Mouse (Mus musculus) embryonic facial prominence, embryonic 15.5 days (tissue): ENCODE data around the gene Gria1. TPM values are rescaled to one million over a fixed set of nuclear protein-coding genes. Genes with fewer than 3 reads are reported as not detected.

Experiments
- ATAC-seq: fragments of 200-750 bp; cut with Nextera tagmentation; 2 replicates; pipeline ENCODE4 v1.8.0; 2017; ENCODE audit warnings: low read depth, moderate TSS enrichment; ENCODE audit not compliant: insufficient number of reproducible peaks, low FRiP score, low TSS enrichment
- H3K27ac ChIP-seq: fragments of 300-500 bp; sonication (generic); replicated peaks from 2 replicates; pipeline ENCODE4 v1.5.1; 2015; ENCODE audit warnings: mild to moderate bottlenecking, inconsistent platforms
- H3K27me3 ChIP-seq: fragments of 300-500 bp; sonication (generic); 2 replicates; pipeline ENCODE4 v1.6.1; 2015; ENCODE audit warnings: inconsistent platforms
- H3K36me3 ChIP-seq: fragments of 300-500 bp; sonication (generic); 2 replicates; pipeline ENCODE4 v1.6.1; 2015; ENCODE audit warnings: mild to moderate bottlenecking, inconsistent platforms
- H3K4me1 ChIP-seq: fragments of 300-500 bp; sonication (generic); 2 replicates; pipeline ENCODE4 v1.6.1; 2015; ENCODE audit warnings: inconsistent platforms
- H3K4me2 ChIP-seq: fragments of 300-500 bp; sonication (generic); replicated peaks from 2 replicates; pipeline ENCODE4 v1.6.1; 2015; ENCODE audit warnings: mild to moderate bottlenecking, inconsistent platforms
- H3K4me3 ChIP-seq: fragments of 300-500 bp; sonication (generic); replicated peaks from 2 replicates; pipeline ENCODE4 v1.5.1; 2015; ENCODE audit warnings: mild to moderate bottlenecking, inconsistent platforms
- H3K9ac ChIP-seq: fragments of 300-500 bp; sonication (generic); 2 replicates; pipeline ENCODE4 v1.6.1; 2015; ENCODE audit warnings: inconsistent platforms
- H3K9me3 ChIP-seq: fragments of 300-500 bp; sonication (generic); replicated peaks from 2 replicates; pipeline ENCODE4 v1.6.1; 2016; ENCODE audit warnings: inconsistent platforms
- WGBS: fragments of 180-500 bp; shearing (Covaris S2); methylation state at CpG from one replicate; pipeline ENCODE4 v1.1.7; 2015; 5-methylcytosine and 5-hydroxymethylcytosine counted together
- polyA plus RNA-seq: library from polyadenylated mRNA; unstranded; fragments of >200 nt; fragmentation: Nextera tagmentation; extraction: Ambion mirVana; gene quantifications from 2 replicates; pipeline ENCODE4 v1.2.1, GENCODE M21; 2015

The Gria1 gene
- 1.7 and 1.9 TPM in 2 replicates for polyA plus RNA-seq

DNA sequence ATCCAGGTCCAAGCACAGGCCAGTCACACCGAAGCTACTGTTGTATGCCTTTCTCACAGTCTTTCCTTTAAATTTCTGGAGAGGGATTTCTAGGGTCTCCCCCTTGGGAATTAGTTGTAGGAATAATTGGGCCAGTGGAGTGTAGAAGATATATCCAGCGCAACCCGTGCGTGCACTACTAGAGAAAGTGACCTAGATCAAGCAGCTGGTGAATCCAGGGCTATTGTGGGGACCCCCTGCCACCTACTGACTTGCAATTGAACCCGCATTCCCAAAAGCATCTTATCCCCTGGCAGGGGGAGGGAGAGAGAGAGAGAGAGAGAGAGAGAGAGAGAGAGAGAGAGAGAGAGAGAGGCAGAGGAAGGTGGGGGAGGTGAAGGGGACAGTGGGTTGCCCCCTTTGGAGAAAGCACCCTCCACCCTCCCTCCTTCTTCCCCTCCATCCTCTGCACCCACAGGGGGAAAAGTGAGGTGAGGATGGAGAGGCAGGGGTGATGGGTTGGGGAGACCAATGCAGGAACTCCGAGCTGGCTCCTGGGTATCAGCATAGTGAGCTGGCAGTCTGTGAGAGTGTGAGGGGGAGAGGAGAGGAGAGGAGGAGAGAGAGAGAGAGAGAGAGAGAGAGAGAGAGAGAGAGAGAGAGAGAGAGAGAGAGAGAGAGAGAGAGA lies at the start of gene Gria1:
TSS of gene Gria1 (plus strand) at position 364 of the 667 bp plus-strand sequence.
- Histone ChIP-seq H3K27me3 (peaks cover 23% of the 10 kb centered on the region), H3K4me2 (peak within 1 kb of the TSS; percentile 43), H3K4me3 (peak within 1 kb of the TSS; percentile 25), H3K27ac (no peak within 1 kb of the TSS), H3K36me3 (no peaks in the 10 kb centered on the region), H3K9ac (no peak within 1 kb of the TSS), H3K4me1 (peaks cover 9% of the 10 kb centered on the region; the same call in 1 of the 2 replicates), H3K9me3 (no peaks in the 10 kb centered on the region)
- no peak for ATAC-seq
- WGBS: 36% methylated on average over 6 of the region's 6 CpGs

DNA sequence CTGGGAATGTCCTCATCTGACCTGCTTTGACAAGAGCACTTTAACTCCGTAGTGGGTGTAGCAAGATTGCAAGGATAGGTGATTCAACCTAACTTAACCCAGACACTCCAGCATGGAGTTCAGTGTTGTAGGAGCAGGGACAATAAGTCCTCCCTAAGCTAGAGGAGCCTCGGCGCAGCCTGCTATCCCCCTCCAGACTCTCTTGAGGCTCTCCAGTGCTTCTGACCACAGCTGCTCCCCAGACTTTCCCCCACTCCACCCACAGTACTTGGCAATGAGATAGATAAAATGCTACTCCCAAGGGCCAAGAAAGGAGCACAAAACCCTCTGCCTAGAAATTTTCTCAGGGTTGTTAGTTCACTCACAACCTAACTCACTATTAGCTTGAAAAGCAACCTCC lies 49.4 kb upstream of the Gria1 start:
- Histone ChIP-seq H3K9me3 (no peaks in the 10 kb centered on the region), H3K27me3 (no peaks in the 10 kb centered on the region), H3K4me3 (no peak overlapping the region), H3K4me2 (no peak overlapping the region), H3K4me1 (no peaks in the 10 kb centered on the region), H3K27ac (no peak overlapping the region), H3K9ac (no peak overlapping the region), H3K36me3 (no peaks in the 10 kb centered on the region)
- ATAC-seq: no peak
- 81% methylated on average over 3 of the region's 3 CpGs for WGBS

DNA sequence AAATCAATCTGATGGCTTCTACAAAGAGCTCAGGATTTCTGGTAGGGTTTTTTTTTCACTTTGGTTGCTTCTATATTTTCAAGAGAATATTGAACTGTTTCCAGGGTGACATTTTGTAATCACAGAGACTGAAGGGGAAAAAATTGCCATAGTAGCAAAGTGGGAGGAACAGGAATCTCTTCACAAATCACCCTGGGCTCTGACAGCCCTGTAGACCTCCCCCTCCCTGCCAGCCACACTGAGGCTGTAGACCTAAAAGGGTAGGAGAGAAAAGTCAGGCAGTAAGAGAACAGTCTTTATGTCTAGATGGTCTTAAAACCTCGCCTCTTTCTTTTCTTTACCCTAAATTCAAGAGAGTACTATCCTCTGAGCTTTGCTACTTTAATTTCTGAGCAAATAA lies 38.4 kb upstream of the Gria1 start:
- 55% methylated on average over 1 of the region's 1 CpGs for WGBS
- no peak for ATAC-seq
- H3K27me3 ChIP-seq: no peaks in the 10 kb centered on the region
- H3K9me3 ChIP-seq: no peaks in the 10 kb centered on the region
- H3K4me2 ChIP-seq: no peak overlapping the region
- no peak overlapping the region for H3K9ac ChIP-seq
- no peaks in the 10 kb centered on the region for H3K36me3 ChIP-seq
- H3K27ac ChIP-seq: no peak overlapping the region
- H3K4me3 ChIP-seq: no peak overlapping the region
- no peaks in the 10 kb centered on the region for H3K4me1 ChIP-seq

DNA sequence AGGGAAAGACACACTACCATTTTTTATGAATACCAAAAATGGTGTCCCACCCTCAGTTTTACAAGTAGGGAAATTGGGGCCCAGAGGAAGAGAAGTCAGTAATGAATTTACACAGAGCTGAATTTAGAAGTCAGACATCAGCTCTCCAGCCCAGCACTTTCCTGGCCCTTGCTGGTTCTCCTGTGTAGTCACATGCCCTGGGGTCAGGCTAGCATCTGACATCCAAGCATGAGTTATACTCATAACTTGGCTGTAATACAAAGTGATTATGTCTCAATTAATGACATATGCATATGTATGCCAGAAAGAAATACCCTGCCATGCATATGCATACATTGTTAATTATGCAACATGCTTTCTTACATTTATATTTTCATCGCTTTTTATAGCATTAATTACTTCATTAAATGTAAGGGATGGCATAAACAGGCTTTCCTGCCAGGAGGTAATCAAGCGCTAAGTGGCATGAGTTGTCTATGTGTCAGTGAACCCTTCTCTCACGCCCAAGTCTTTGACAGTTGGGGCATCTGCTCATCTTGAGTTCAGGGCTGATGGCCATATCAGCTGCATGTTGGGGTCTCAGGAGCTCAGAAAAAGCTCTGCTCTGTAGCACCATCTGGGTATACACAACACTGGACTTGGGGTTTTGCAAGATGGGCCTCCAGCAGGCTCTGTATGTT lies 26.7 kb upstream of the Gria1 start:
- Histone ChIP-seq H3K4me1 (no peaks in the 10 kb centered on the region), H3K36me3 (no peaks in the 10 kb centered on the region), H3K9ac (no peak overlapping the region), H3K4me2 (no peak overlapping the region), H3K27me3 (no peaks in the 10 kb centered on the region), H3K27ac (no peak overlapping the region), H3K4me3 (no peak overlapping the region), H3K9me3 (no peaks in the 10 kb centered on the region)
- 92% methylated on average over 3 of the region's 3 CpGs for WGBS
- ATAC-seq: no peak

DNA sequence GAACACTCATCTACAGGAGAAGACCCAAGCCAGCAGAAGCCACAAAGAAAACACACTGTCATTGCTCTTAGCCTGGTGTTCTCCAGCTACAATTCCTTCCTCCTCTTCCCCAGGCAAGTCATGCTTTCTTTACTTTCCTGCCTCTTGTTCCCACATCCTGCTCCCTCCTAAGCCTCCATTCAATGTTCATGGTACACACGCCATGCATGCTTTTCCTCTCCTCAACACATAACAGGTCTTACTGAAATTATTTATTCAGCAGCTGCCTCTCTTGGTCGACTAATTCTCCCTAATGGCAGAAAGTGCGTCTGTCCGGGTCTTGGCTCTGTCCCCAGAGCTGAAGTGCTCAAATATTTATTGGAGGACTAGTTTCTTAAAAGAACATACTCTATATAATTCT lies 25.7 kb upstream of the Gria1 start:
- H3K4me1 ChIP-seq: no peaks in the 10 kb centered on the region
- WGBS: 57% methylated on average over 4 of the region's 4 CpGs
- H3K4me2 ChIP-seq: no peak overlapping the region
- H3K36me3 ChIP-seq: no peaks in the 10 kb centered on the region
- no peak overlapping the region for H3K4me3 ChIP-seq
- H3K27ac ChIP-seq: no peak overlapping the region
- no peaks in the 10 kb centered on the region for H3K27me3 ChIP-seq
- H3K9me3 ChIP-seq: no peaks in the 10 kb centered on the region
- ATAC-seq: no peak
- H3K9ac ChIP-seq: no peak overlapping the region

DNA sequence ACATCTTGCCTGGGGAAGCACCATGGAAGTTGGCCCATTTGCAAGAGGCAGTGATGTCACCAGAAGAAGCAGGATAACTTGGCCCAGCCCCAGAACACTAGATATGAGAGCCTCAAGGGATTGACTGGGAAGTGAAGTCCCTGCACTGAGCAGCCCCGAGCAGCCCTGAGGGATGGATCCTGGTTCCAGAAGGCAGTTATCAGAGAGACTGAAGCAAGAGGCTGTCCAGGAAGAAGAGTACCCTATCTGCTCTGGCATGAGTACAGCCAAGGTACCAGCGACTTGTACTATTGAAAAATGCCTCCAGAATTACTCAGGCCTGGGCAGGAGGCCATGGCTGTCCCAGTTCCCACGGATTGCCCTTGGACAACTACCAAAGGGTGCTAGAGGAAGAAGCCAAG lies 11.6 kb upstream of the Gria1 start:
- no peaks in the 10 kb centered on the region for H3K4me1 ChIP-seq
- no peaks in the 10 kb centered on the region for H3K9me3 ChIP-seq
- ATAC-seq: no peak
- no peaks in the 10 kb centered on the region for H3K36me3 ChIP-seq
- WGBS: 60% methylated on average over 3 of the region's 3 CpGs
- no peak overlapping the region for H3K4me3 ChIP-seq
- H3K9ac ChIP-seq: no peak overlapping the region
- no peak overlapping the region for H3K4me2 ChIP-seq
- H3K27me3 ChIP-seq: no peaks in the 10 kb centered on the region
- no peak overlapping the region for H3K27ac ChIP-seq

DNA sequence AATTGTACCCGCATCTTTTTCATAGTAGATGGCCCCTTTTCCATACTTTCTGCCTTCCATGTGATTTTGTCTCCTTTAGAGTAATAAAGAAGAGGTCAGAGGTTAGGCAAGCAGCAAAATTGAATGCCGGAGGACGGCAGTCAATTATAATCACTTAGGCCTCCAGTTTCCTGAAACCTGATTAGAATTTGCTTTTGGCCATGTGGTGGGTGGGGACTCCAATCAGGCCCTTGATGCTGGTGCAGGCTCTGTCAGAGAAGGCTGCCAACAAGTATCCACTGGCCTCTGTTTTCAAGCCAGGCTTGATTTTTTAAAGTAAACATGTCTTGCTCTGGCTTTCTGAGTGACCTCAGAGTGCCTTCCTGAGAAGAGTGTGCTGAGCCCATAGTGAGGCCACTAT lies 6.6 kb upstream of the Gria1 start:
- Histone ChIP-seq H3K27me3 (0 out of 2 replicates have a peak, but pooled peaks cover under 1% of the 10 kb centered on the region), H3K36me3 (no peaks in the 10 kb centered on the region), H3K4me1 (0 out of 2 replicates have a peak, but pooled peaks cover 3% of the 10 kb centered on the region), H3K27ac (no peak overlapping the region), H3K4me2 (no peak overlapping the region), H3K9me3 (no peaks in the 10 kb centered on the region), H3K4me3 (no peak overlapping the region), H3K9ac (no peak overlapping the region)
- no peak for ATAC-seq
- 28% methylated on average over 3 of the region's 3 CpGs for WGBS

DNA sequence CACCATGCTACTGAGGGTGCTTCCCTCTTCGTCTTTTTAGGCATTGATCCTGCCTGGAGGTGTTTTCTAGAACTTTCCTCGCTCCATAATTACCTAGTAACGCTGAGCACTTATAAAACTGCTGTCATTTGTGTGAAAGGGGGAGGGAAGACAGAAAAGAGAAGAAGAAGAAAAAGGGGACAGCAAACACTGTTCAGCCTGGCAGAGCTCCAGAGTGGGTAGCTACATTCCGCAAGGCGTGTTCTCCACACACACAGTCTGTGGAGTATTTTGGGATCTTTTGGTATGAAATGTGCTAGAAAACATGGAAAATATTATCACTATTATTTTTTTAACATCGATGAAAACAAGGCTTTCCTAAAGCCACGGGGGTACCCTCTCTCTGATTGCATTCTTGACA lies 5.8 kb upstream of the Gria1 start:
- Histone ChIP-seq H3K36me3 (no peaks in the 10 kb centered on the region), H3K27ac (no peak overlapping the region), H3K9me3 (no peaks in the 10 kb centered on the region), H3K27me3 (peaks cover 6% of the 10 kb centered on the region; the same call in 1 of the 2 replicates), H3K9ac (no peak overlapping the region), H3K4me2 (no peak overlapping the region), H3K4me1 (0 out of 2 replicates have a peak, but pooled peaks cover 3% of the 10 kb centered on the region), H3K4me3 (no peak overlapping the region)
- ATAC-seq: no peak
- WGBS: 34% methylated on average over 7 of the region's 7 CpGs

DNA sequence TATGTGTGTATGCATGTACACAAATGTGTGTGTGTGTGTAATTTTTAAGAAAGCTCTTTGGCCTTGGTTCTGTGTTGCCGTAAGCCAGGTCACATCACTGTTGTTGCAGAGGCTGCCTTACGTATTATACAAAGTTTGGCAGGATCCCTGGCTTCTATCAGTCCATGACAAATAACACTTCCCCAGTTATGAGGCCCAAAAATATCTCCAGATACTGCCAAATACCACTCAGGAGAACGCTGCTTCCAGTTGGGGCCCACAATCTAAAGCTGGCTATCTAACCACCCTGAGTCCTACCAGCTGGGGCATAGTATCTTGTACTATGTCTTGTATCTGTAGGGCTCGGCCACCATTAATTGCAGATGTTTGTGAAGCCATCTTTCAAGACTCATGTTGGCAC lies 3.4 kb upstream of the Gria1 start:
- Histone ChIP-seq H3K27ac (no peak overlapping the region), H3K4me3 (no peak overlapping the region), H3K27me3 (peaks cover 19% of the 10 kb centered on the region), H3K36me3 (no peaks in the 10 kb centered on the region), H3K9ac (no peak overlapping the region), H3K9me3 (no peaks in the 10 kb centered on the region), H3K4me1 (0 out of 2 replicates have a peak, but pooled peaks cover 3% of the 10 kb centered on the region), H3K4me2 (no peak overlapping the region)
- ATAC-seq: no peak
- WGBS: 73% methylated on average over 4 of the region's 4 CpGs

DNA sequence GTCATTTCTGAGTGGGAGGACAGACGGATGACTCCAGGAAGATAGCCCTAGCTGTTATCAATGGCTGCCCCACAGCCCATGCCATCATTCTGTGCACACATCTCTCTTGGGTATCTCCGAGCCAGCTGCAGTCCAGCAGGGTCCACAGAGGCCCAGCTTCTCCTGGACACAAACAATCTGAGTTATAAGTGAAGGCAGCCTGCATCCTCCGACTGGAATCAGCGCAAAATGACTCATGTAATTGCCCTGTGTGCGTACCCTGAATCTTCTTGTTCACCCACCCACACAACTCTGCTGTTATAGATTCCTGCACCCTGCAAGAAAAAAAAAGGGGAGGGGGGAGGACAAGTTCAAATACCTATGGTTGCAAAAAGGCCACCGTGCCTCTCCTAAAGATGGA lies 576 bp upstream of the Gria1 start:
- no peaks in the 10 kb centered on the region for H3K36me3 ChIP-seq
- 69% methylated on average over 6 of the region's 6 CpGs for WGBS
- H3K9me3 ChIP-seq: no peaks in the 10 kb centered on the region
- peaks cover 12% of the 10 kb centered on the region; the same call in 1 of the 2 replicates for H3K4me1 ChIP-seq
- no peak overlapping the region for H3K4me3 ChIP-seq
- no peak overlapping the region for H3K27ac ChIP-seq
- no peak overlapping the region for H3K9ac ChIP-seq
- no peak for ATAC-seq
- H3K4me2 ChIP-seq: no peak overlapping the region
- peaks cover 23% of the 10 kb centered on the region for H3K27me3 ChIP-seq

DNA sequence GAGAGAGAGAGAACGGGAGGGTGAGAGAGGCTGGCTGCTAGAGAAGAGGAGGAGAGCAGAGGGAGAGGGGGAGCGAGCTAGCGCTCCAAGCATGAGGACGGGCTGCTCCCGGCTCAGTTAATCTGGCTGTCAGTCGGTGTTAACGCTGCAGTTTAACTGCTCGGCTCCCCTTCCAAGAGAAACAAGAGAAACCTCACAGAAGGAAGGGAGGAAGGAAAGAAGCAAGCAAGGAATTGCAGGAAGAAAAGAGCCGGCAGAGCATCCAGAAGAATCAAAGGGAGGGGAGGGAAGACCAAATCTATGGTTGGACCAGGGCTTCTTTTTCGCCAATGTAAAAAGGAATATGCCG lies 478 bp downstream of the Gria1 start:
- H3K4me3 ChIP-seq: peak overlapping the region; percentile 25
- H3K9me3 ChIP-seq: no peaks in the 10 kb centered on the region
- H3K4me2 ChIP-seq: peak overlapping the region; percentile 43
- no peak overlapping the region for H3K27ac ChIP-seq
- H3K9ac ChIP-seq: no peak overlapping the region
- peaks cover 23% of the 10 kb centered on the region for H3K27me3 ChIP-seq
- 2% methylated on average over 11 of the region's 11 CpGs for WGBS
- H3K36me3 ChIP-seq: no peaks in the 10 kb centered on the region
- peaks cover 9% of the 10 kb centered on the region; the same call in 1 of the 2 replicates for H3K4me1 ChIP-seq
- ATAC-seq: no peak
